ENCODE assay signal across 8 mouse cellular contexts in the genomic region with DNA sequence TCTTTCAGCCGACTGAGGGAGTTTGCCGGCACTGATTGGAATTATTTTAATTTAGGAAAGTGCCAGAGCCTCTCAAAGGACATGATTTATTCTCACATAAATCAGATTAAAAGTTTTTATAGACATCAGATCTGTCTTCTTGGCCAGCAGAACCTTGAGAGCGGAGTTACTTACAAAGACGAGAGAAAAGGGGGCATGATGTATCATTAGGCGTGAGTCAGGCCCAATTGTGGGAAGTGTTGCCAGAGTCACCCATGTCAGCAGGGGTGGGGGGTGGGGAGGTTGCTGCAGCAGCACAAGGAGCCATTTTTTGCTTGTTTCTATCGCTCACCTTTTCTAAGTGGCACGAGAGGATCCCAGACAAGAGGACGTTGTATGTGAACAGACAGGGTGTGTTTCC.
DNase-seq lines count a peak whose midpoint lies in the region; ATAC-seq and TF ChIP-seq lines count a peak whose summit lies in the region.

No protein-coding gene starts in this region.

- H3K36me3 ChIP-seq in ES-E14 (ENCODE audit: control insufficient read depth, insufficient read depth, low read length, poor library complexity, severe bottlenecking): no peaks in the 10 kb centered on the region
- no peaks in the 10 kb centered on the region for H3K36me3 ChIP-seq in forebrain, embryonic 13.5 days (ENCODE audit: poor library complexity, severe bottlenecking)
- H3K36me3 ChIP-seq in liver, embryonic 12.5 days: no peaks in the 10 kb centered on the region

- no peaks in the 10 kb centered on the region for H3K27me3 ChIP-seq in forebrain, embryonic 13.5 days
- peaks cover 54% of the 10 kb centered on the region for H3K27me3 ChIP-seq in liver, embryonic 12.5 days (replicated peaks)

- no peak overlapping the region for H3K27ac ChIP-seq in ES-E14 (ENCODE audit: insufficient read depth, low read depth, low read length, poor library complexity, severe bottlenecking)
- H3K27ac ChIP-seq in forebrain, embryonic 13.5 days: no peak overlapping the region
- H3K27ac ChIP-seq in liver, embryonic 12.5 days: no peak overlapping the region

- peak overlapping the region; percentile 39 to 59 for H3K4me3 ChIP-seq in ES-E14 (ENCODE audit: insufficient read depth in 1 of 2, low read depth in 1 of 2, low read length in 2 of 2, poor library complexity in 1 of 2, severe bottlenecking in 1 of 2)
- H3K4me3 ChIP-seq in forebrain, embryonic 13.5 days: peak overlapping the region; percentile 22
- peak overlapping the region; percentile 33 for H3K4me3 ChIP-seq in liver, embryonic 12.5 days

- in situ Hi-C loops in ES-E14 (cut with MboI; ENCODE audit: low sequenced_read_pairs in 2 of 2, unreplicated experiment in 2 of 2): no loop called here

- WGBS in forebrain, embryonic 13.5 days: 1% methylated on average over 8 of the region's 8 CpGs
- WGBS in liver, embryonic 12.5 days (ENCODE audit: insufficient replicate concordance): 2% methylated on average over 8 of the region's 8 CpGs

- no peaks in the 10 kb centered on the region for H3K9me3 ChIP-seq in ES-E14 (ENCODE audit: control insufficient read depth, insufficient read depth, low read depth, low read length)
- H3K9me3 ChIP-seq in forebrain, embryonic 13.5 days (replicated peaks): no peaks in the 10 kb centered on the region
- H3K9me3 ChIP-seq in liver, embryonic 12.5 days (replicated peaks): no peaks in the 10 kb centered on the region

- H3K9ac ChIP-seq in ES-E14 (ENCODE audit: insufficient read depth, low read depth, low read length, poor library complexity, severe bottlenecking): peak overlapping the region; percentile 26; the same call in 1 of the 2 replicates
- peak overlapping the region; percentile 14; the same call in 1 of the 2 replicates for H3K9ac ChIP-seq in forebrain, embryonic 13.5 days
- H3K9ac ChIP-seq in liver, embryonic 12.5 days: no peak overlapping the region

- H3K4me1 ChIP-seq in ES-E14 (ENCODE audit: control insufficient read depth in 2 of 2, insufficient read depth in 2 of 2, low read length in 2 of 2, poor library complexity in 1 of 2): peaks cover 31 to 37% of the 10 kb centered on the region in 2 experiments
- H3K4me1 ChIP-seq in forebrain, embryonic 13.5 days: peaks cover 50% of the 10 kb centered on the region
- peaks cover 3% of the 10 kb centered on the region; the same call in 1 of the 2 replicates for H3K4me1 ChIP-seq in liver, embryonic 12.5 days

- ATAC-seq in forebrain, embryonic 13.5 days: no peak
- no peak for ATAC-seq in liver, embryonic 12.5 days

- peak overlapping the region; percentile 54 for H3K4me2 ChIP-seq in forebrain, embryonic 13.5 days
- peak overlapping the region; percentile 48 for H3K4me2 ChIP-seq in liver, embryonic 12.5 days

- peak; percentile 84 for DNase-seq in heart, adult 11 months
- no peak for DNase-seq in heart, adult 8-10 months (ENCODE audit: low spot score)
- no peak for DNase-seq in ES-E14 (ENCODE audit: low read depth, low spot score)
- DNase-seq in ovary, postnatal 14 days (ENCODE audit: low spot score): no peak
- DNase-seq in layer of hippocampus, adult 11-12 months (ENCODE audit: low spot score): no peak
- no peak for DNase-seq in thymus, adult 18-20 months

TF ChIP-seq in ES-E14, 5 proteins besides CTCF, POLR2A, EP300 and RAD21:
- no peak for TF ChIP-seq CHD2 (IDR thresholded peaks at IDR 0.05; ENCODE audit: low read depth, low read length)
- no peak for TF ChIP-seq ZNF384 (IDR thresholded peaks at IDR 0.05; ENCODE audit: low read depth, low read length)
- TF ChIP-seq MAFK (IDR thresholded peaks at IDR 0.05; ENCODE audit: insufficient read depth, low read depth, low read length): no peak
- no peak for TF ChIP-seq HCFC1 (IDR thresholded peaks at IDR 0.05; ENCODE audit: borderline replicate concordance, insufficient read depth, low read length)
- TF ChIP-seq ZC3H11A (IDR thresholded peaks at IDR 0.05; ENCODE audit: borderline replicate concordance, low read depth, low read length): no peak
